Mouse (Mus musculus): ENCODE measurements around the gene Xpnpep3.

Xpnpep3 gene

DNA sequence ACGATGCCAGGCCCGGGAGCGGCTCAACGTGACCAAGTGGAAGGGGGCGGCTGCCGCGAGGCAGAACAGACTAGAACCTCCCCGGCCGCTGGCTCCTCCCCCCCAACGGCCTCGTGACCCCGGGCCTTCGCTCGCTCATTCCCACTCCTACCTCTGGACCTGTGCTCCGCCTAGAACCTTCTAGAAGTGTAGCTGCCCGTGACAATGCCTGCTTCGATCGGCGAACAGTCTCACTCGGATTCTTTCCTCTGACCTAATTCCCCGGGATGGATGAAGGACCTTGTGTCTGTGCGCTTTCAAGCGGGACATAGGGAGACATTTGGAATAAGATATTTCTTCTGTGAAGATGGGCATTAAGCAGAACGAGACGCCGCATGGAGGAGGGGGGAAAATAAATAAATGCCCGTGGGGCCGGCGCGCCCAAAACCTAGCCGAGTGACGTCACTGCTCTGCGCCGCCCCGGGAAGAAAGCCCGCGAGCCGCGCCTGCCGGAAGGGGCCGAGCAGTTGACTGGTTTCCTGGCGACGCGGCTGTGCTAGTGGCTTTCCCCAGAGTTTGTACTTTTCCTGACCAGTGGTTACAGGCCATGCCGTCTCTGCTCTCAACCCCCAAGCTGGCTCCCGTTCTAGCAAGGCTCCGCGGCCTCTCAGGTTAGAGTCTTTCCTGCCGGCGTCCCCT, at the start of gene Xpnpep3, which contains the start of gene St13:
TSS of gene Xpnpep3 (plus strand) at position 501 of the 678 bp plus-strand sequence.
TSS of gene St13 (minus strand) at position 440 of the 678 bp plus-strand sequence.
- peak; percentile 98 for DNase-seq

GRCm38 (mm10) chr15:81350401-81350800, 49.5 kb upstream of the Xpnpep3 start:
- no peak for DNase-seq

DNA sequence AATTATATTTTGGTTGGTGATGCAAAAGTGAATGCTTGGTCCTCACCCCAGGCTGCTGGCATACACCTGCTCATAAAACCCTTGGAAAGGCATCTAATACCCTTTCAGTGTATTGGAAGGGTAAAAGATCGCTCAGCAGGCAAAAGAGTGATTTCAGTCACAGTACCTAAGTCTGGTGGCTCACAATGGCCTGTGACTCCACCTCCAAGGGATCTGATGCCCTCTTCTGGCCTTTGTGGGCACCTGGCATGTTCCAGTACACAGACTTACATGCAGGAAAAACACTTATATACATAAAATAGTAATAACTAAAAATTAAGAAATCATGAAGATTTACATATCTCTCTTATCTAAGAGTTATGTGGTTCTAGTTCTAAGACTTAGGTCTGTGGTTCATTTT, 47.3 kb upstream of the Xpnpep3 start:
- no peak for DNase-seq

DNA sequence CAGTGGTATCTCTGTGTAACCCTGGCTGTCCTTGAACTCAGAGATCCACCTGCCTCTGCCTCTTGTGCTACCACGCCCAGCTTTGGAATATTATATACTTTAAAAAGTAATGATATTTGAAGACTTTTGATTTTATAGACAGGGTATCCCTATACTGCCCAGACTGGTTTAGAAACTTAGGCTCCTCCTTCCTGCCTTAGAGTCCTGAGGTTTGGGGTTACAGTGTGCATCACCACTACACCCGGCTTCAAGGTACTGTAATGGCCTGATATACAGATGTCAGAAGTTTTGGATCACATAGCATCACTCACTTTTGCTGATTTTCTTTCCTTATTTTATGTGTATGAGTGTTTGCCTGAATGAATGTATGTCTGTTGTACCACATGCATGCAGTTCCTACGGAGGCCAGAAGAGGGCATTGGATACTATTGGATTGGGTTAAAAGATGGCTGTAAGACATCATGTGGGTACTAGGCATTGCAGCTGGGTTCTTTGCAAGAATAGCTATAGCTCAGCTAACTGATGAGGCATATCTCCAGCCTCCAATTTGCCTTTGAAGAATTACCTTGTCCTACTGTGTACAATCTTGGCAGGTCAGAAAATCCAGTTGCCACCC, 44.7 kb upstream of the Xpnpep3 start:
- DNase-seq = peak; percentile 72

- DNase-seq = no peak
Observed at GRCm38 (mm10) chr15:81356946-81357345, 43.0 kb upstream of the Xpnpep3 start.

GRCm38 (mm10) chr15:81358943-81359342, 41.0 kb upstream of the Xpnpep3 start:
- no peak for DNase-seq

DNA sequence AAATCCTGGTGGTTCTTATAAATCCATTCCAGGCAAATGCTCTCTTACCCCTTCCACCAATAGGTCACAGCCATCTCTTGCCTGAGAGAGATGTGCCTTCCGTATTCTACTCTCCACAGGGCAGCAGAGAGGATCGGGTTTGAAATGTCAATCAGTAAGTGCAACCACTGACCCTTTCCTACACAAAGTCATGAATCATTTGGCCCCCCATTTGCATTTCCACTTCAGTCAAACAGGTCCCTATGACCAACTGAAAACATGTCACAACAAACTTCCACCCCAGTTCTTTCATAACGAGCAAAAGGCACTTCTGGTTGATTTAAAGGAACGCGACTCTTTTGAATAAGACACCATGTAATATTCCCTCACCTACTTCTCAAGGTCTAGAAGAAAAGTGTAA, 40.5 kb upstream of the Xpnpep3 start:
- DNase-seq = no peak

DNA sequence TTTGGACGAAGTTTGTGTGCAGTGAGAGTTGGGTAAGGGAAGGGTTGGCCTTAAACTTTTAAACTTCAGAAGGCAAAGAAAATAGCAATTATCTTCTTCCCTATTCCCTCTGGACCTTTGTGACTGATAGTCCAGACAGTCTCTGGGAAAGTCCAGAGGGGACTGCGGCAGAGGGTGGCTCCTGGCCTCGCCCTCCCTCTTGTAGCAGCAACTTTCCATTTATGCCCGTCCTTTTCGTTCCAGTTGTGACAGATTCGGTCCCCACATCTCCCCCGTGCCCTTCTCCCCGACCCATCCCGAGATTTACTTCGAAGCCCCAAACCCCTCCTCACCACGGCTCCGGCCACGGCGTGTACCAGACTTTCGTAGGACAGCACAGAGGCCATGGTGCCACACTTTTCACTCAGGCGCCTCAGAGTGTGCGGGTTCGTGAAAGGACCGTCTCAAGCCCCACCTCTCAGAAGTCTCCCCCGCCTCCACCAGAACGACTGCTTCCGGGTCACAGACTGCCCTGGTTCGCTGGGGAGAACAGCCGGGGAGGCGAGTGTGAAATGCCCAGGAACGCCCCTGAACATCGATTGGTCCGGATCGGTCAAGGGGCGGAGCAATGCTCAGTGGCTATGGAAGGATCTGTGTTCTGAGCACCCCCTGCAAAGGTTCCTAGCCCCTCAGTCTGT, 39.5 kb upstream of the Xpnpep3 start, which contains the start of gene Slc25a17:
TSS of gene Slc25a17 (minus strand) at position 468 of the 677 bp plus-strand sequence.
- peak; percentile 95 for DNase-seq

DNA sequence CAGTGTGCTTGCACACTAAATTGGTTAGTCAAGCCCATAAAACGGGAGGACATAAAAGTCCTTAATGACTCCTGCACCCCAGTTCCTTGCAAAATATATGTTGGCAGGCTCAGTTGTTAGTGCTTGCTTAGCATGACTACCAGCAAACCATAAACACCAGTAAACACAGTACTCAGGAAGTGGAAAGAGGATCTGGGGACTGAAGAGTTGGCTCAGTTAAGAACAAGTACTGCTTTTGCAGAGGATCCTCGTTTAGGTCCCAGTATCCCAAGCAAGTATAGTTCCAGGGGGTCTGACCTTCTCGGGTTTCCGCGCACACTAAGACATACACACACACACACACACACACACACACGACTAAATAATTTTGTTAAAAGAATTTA, 38.9 kb upstream of the Xpnpep3 start:
- DNase-seq = no peak

GRCm38 (mm10) chr15:81361417-81362015, 38.4 kb upstream of the Xpnpep3 start:
- no peak for DNase-seq

DNA sequence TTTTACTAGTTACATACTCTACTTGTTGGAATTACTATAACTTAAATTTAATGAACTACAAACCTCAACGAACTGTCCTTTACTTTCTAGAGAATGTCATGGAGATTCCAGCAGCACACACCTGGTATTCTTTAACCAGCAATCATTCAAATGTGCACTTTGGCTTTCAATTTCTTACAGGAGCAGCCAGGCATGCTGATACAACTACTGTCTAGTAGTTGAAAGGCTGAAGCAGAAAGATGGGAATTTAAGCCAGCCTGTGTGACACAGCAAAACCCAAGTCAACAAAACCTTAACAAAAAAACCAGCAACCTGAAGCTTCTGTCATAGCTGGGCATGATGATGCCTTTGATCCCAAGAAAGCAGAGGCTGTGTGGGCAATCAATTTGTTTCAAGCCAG, 37.4 kb upstream of the Xpnpep3 start:
- no peak for DNase-seq

GRCm38 (mm10) chr15:81364271-81364670, 35.7 kb upstream of the Xpnpep3 start:
- no peak for DNase-seq

DNA sequence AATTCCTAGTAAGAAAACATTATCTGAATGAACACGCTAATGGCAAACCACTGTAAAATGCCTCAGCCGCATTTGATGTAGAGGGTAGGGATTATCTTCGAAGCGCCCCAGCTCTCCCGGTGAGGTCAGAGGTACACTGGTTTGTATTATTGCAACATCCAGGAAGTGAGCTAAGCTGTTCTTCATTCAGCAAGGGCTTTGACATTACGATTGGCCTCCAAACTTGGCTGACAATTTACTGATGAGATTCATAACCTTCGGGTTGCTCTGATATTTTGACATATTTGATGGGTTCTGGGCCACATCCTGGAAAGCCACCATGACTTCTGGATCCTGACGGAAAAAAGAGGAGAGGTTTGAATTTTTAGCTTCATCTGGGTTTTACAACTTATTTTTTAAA, 34.7 kb upstream of the Xpnpep3 start:
- no peak for DNase-seq

DNA sequence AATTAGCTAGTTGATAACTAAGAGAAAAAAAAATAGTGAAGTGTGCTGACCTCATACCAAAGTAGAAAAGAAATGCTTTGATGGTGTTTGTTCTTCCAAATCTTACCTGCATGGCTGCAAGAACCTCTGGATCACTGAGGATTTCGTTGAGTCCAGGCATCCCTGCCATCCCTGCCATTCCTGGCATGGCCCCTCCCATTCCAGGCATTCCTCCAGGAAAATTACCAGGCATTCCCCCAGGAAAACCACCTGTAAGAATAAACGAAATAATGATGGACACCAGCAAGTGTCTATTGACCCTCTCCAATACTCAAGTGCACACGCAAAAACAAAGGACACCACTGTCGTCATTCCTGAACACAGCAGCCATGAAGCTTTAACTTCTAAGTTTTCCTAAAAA, 33.7 kb upstream of the Xpnpep3 start:
- DNase-seq = no peak

- DNase-seq = no peak
Observed at GRCm38 (mm10) chr15:81368601-81369000, 31.3 kb upstream of the Xpnpep3 start.

DNA sequence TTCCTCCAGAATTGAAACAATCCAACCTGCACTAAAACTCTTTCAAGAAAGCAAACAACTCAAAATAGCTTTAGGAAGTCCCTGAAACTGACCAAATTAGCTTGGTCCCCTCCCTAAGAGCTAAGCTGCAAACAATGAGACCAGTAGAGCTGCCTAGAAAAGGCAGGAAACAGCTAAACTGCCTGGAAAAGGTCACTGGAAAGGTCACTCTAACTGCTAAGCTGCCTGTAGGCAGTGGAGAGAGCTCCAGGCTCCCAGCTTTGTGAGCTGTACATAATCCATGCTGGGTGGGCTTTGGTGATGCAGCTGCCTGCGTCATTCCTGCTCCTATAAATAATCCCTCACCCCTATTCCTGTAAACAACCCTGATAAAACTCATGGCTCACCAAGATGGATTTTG, 29.6 kb upstream of the Xpnpep3 start:
- DNase-seq = no peak

GRCm38 (mm10) chr15:81374621-81375020, 25.3 kb upstream of the Xpnpep3 start:
- no peak for DNase-seq

- DNase-seq = no peak
Observed at GRCm38 (mm10) chr15:81378845-81379244, 21.1 kb upstream of the Xpnpep3 start.

GRCm38 (mm10) chr15:81386327-81386726, 13.6 kb upstream of the Xpnpep3 start:
- no peak for DNase-seq

GRCm38 (mm10) chr15:81392997-81393396, 6.9 kb upstream of the Xpnpep3 start:
- peak; percentile 50 for DNase-seq

DNA sequence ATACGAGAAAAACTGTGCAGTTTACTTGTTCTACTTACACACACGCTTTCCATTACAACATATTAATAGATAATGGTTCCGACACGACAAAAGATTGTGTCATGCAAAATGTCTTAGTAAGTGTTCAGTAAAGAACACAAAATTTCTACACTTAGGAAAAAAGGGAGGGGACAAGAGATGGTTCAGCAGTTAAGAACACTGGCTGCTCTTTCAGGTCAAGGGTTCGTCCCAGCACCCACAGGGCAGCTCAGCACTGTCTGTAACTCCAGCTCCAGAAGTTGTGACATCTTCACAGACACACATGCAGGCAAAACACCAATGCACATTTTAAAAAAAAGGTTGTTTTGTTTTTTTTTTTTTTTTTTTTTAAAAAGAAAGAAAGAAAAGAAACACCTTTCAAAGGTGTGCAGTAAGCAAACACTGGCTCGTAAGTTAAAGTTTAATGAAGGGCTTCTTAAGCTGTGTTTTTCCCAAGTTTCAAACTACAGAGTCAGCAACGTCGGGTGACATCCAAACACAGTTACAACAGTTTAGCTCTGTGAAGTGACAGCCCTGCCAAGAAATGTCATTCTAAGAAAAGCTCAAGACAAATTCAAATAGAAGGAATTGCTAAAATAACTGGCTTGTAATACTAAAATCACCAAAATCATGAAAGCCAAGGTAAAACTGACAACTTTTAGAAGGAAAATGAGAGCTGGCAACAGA, 5.6 kb upstream of the Xpnpep3 start:
- no peak for DNase-seq

DNA sequence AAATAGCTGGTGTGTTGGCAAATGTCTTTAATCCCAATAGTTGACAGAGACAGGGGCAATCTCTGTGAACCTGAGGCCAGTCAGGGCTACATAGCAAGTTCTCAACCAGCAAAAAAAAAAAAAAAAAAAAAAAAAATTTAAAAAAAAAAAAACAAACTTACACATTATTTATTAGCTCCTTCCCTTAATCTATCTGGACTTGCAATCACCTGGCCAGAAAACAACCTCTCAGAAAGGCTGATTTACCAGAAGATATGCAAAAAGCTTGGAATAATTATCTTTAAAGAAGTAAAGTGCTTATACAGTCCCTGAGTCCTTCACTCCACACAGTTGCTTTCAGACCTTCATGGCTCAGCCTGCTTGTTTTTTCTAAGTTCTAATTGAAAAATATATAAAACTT, 1.7 kb upstream of the Xpnpep3 start:
- DNase-seq = no peak

DNA sequence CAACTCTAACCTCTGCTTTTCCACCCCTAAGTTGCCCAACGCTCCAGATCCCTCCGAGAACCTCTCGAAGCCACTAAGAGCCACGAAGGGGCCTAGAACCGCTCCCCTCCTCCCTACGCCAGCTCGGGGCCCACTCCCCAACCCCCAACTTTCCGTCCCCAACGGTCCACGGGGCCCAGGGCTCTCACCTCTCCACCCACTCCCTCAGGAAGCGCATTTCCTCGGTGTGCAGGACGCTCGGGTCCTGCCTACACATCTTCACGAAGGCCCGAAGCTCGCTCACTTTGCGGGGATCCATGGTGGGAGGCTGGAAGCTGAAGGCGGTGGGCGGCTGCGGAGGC, 671 bp upstream of the Xpnpep3 start:
- no peak for DNase-seq
